Mouse (Mus musculus): Measurements from ENCODE around the gene Apbb2. TPM values are rescaled to one million over a fixed set of nuclear protein-coding genes. Genes with fewer than 3 reads are reported as not detected.

Gene Apbb2
- polyA plus RNA-seq, 1 experiment from 2014 or later = 25.1 TPM

GRCm38 (mm10) chr5:66436791-66437246 lies 181.8 kb downstream of the Apbb2 start:
- no peak for DNase-seq (ENCODE audit: low spot score)
- H3K36me3 ChIP-seq = no peaks in the 10 kb centered on the region
- no peak overlapping the region for H3K4me3 ChIP-seq
- WGBS = 90% methylated on average over 2 of the region's 2 CpGs
- H3K27me3 ChIP-seq (ENCODE audit: insufficient read depth, poor library complexity, severe bottlenecking) = no peaks in the 10 kb centered on the region
- peaks cover 6% of the 10 kb centered on the region; the same call in 1 of the 2 replicates for H3K4me1 ChIP-seq
- H3K9me3 ChIP-seq = no peaks in the 10 kb centered on the region
- no peak overlapping the region for H3K27ac ChIP-seq

GRCm38 (mm10) chr5:66435158-66435557 lies 183.4 kb downstream of the Apbb2 start:
- peaks cover 3% of the 10 kb centered on the region; the same call in 1 of the 2 replicates for H3K4me1 ChIP-seq
- no peak overlapping the region for H3K27ac ChIP-seq
- H3K36me3 ChIP-seq = no peaks in the 10 kb centered on the region
- no peaks in the 10 kb centered on the region for H3K27me3 ChIP-seq (ENCODE audit: insufficient read depth, poor library complexity, severe bottlenecking)
- no peak for DNase-seq (ENCODE audit: low spot score)
- WGBS = 87% methylated on average over 4 of the region's 4 CpGs
- H3K4me3 ChIP-seq = no peak overlapping the region
- no peaks in the 10 kb centered on the region for H3K9me3 ChIP-seq

GRCm38 (mm10) chr5:66429076-66429475 lies 189.5 kb downstream of the Apbb2 start:
- Histone ChIP-seq H3K36me3 (no peaks in the 10 kb centered on the region), H3K27ac (no peak overlapping the region), H3K4me1 (peaks cover 15% of the 10 kb centered on the region), H3K9me3 (no peaks in the 10 kb centered on the region), H3K4me3 (no peak overlapping the region), H3K27me3 (ENCODE audit: insufficient read depth, poor library complexity, severe bottlenecking) (no peaks in the 10 kb centered on the region)
- WGBS = 17% methylated on average over 2 of the region's 2 CpGs
- no peak for DNase-seq (ENCODE audit: low spot score)

GRCm38 (mm10) chr5:66428071-66428470 lies 190.5 kb downstream of the Apbb2 start:
- no peak for DNase-seq (ENCODE audit: low spot score)

GRCm38 (mm10) chr5:66423909-66424308 lies 194.7 kb downstream of the Apbb2 start:
- H3K4me3 ChIP-seq = no peak overlapping the region
- no peaks in the 10 kb centered on the region for H3K36me3 ChIP-seq
- DNase-seq (ENCODE audit: low spot score) = no peak
- no peaks in the 10 kb centered on the region for H3K9me3 ChIP-seq
- no peaks in the 10 kb centered on the region for H3K27me3 ChIP-seq (ENCODE audit: insufficient read depth, poor library complexity, severe bottlenecking)
- 64% methylated on average over 4 of the region's 4 CpGs for WGBS
- H3K27ac ChIP-seq = no peak overlapping the region
- peaks cover 39% of the 10 kb centered on the region for H3K4me1 ChIP-seq

More at GRCm38 (mm10) chr5:66428071-66428470, 190.5 kb downstream of the Apbb2 start:
- Histone ChIP-seq H3K36me3 (no peaks in the 10 kb centered on the region), H3K4me1 (peaks cover 15% of the 10 kb centered on the region), H3K4me3 (no peak overlapping the region), H3K27me3 (ENCODE audit: insufficient read depth, poor library complexity, severe bottlenecking) (no peaks in the 10 kb centered on the region), H3K9me3 (no peaks in the 10 kb centered on the region), H3K27ac (no peak overlapping the region)

- Histone ChIP-seq H3K4me3 (no peak overlapping the region), H3K4me1 (peaks cover 34% of the 10 kb centered on the region), H3K9me3 (no peaks in the 10 kb centered on the region), H3K36me3 (no peaks in the 10 kb centered on the region), H3K27ac (no peak overlapping the region), H3K27me3 (ENCODE audit: insufficient read depth, poor library complexity, severe bottlenecking) (no peaks in the 10 kb centered on the region)
- no peak for DNase-seq (ENCODE audit: low spot score)
- 89% methylated on average over 4 of the region's 4 CpGs for WGBS
These were observed 195.1 kb downstream of the Apbb2 start for GRCm38 (mm10) chr5:66423466-66423865.

GRCm38 (mm10) chr5:66421954-66422353 lies 196.6 kb downstream of the Apbb2 start:
- 41% methylated on average over 4 of the region's 4 CpGs for WGBS
- Histone ChIP-seq H3K36me3 (no peaks in the 10 kb centered on the region), H3K4me3 (no peak overlapping the region), H3K27me3 (ENCODE audit: insufficient read depth, poor library complexity, severe bottlenecking) (no peaks in the 10 kb centered on the region), H3K9me3 (no peaks in the 10 kb centered on the region), H3K4me1 (peaks cover 42% of the 10 kb centered on the region), H3K27ac (peak overlapping the region; percentile 56; the same call in 1 of the 2 replicates)
- no peak for DNase-seq (ENCODE audit: low spot score)

GRCm38 (mm10) chr5:66421230-66421629 lies 197.4 kb downstream of the Apbb2 start:
- Histone ChIP-seq H3K9me3 (no peaks in the 10 kb centered on the region), H3K4me3 (no peak overlapping the region), H3K4me1 (peaks cover 42% of the 10 kb centered on the region), H3K27me3 (ENCODE audit: insufficient read depth, poor library complexity, severe bottlenecking) (no peaks in the 10 kb centered on the region), H3K36me3 (no peaks in the 10 kb centered on the region), H3K27ac (peak overlapping the region; percentile 56; the same call in 1 of the 2 replicates)
- DNase-seq (ENCODE audit: low spot score) = no peak
- 71% methylated on average over 15 of the region's 15 CpGs for WGBS

GRCm38 (mm10) chr5:66420011-66420410 lies 198.6 kb downstream of the Apbb2 start:
- no peaks in the 10 kb centered on the region for H3K9me3 ChIP-seq
- no peak overlapping the region for H3K4me3 ChIP-seq
- DNase-seq (ENCODE audit: low spot score) = no peak
- peaks cover 42% of the 10 kb centered on the region for H3K4me1 ChIP-seq
- H3K27me3 ChIP-seq (ENCODE audit: insufficient read depth, poor library complexity, severe bottlenecking) = no peaks in the 10 kb centered on the region
- WGBS = 80% methylated on average over 7 of the region's 7 CpGs
- H3K27ac ChIP-seq = peak overlapping the region; percentile 19; the same call in 1 of the 2 replicates
- no peaks in the 10 kb centered on the region for H3K36me3 ChIP-seq

- peak overlapping the region; percentile 49 for H3K27ac ChIP-seq
- H3K4me1 ChIP-seq = peaks cover 39% of the 10 kb centered on the region
- 38% methylated on average over 8 of the region's 8 CpGs for WGBS
- H3K9me3 ChIP-seq = no peaks in the 10 kb centered on the region
- no peak overlapping the region for H3K4me3 ChIP-seq
- H3K27me3 ChIP-seq (ENCODE audit: insufficient read depth, poor library complexity, severe bottlenecking) = no peaks in the 10 kb centered on the region
- H3K36me3 ChIP-seq = no peaks in the 10 kb centered on the region
- DNase-seq (ENCODE audit: low spot score) = peak; percentile 85
These were observed 201.3 kb downstream of the Apbb2 start for GRCm38 (mm10) chr5:66417289-66417688.

GRCm38 (mm10) chr5:66415700-66416543 lies 202.7 kb downstream of the Apbb2 start:
- H3K4me3 ChIP-seq = no peak overlapping the region
- H3K27me3 ChIP-seq (ENCODE audit: insufficient read depth, poor library complexity, severe bottlenecking) = no peaks in the 10 kb centered on the region
- no peaks in the 10 kb centered on the region for H3K36me3 ChIP-seq
- no peaks in the 10 kb centered on the region for H3K9me3 ChIP-seq
- no peak for DNase-seq (ENCODE audit: low spot score)
- no peak overlapping the region for H3K27ac ChIP-seq
- 76% methylated on average over 7 of the region's 7 CpGs for WGBS
- peaks cover 26% of the 10 kb centered on the region for H3K4me1 ChIP-seq

GRCm38 (mm10) chr5:66415033-66415697 lies 203.4 kb downstream of the Apbb2 start:
- Histone ChIP-seq H3K4me3 (no peak overlapping the region), H3K27me3 (ENCODE audit: insufficient read depth, poor library complexity, severe bottlenecking) (no peaks in the 10 kb centered on the region), H3K4me1 (peaks cover 18% of the 10 kb centered on the region), H3K9me3 (no peaks in the 10 kb centered on the region), H3K36me3 (no peaks in the 10 kb centered on the region), H3K27ac (no peak overlapping the region)
- 83% methylated on average over 9 of the region's 9 CpGs for WGBS
- DNase-seq (ENCODE audit: low spot score) = no peak

GRCm38 (mm10) chr5:66413402-66413801 lies 205.2 kb downstream of the Apbb2 start:
- Histone ChIP-seq H3K36me3 (no peaks in the 10 kb centered on the region), H3K27ac (no peak overlapping the region), H3K9me3 (no peaks in the 10 kb centered on the region), H3K27me3 (ENCODE audit: insufficient read depth, poor library complexity, severe bottlenecking) (no peaks in the 10 kb centered on the region), H3K4me1 (peaks cover 14% of the 10 kb centered on the region; the same call in 1 of the 2 replicates), H3K4me3 (no peak overlapping the region)
- no peak for DNase-seq (ENCODE audit: low spot score)
- 63% methylated on average over 5 of the region's 5 CpGs for WGBS

Data from heart, embryonic 10.5 days (tissue).